Mouse (Mus musculus) T-helper 17 cell (primary cell): ENCODE data around the gene Pacs2.

Experiments used
- in situ Hi-C, 2 experiments: fragments of 300-600 bp; cut with MboI, MseI; formaldehyde crosslinking; loops; 1 replicate in 1 of 2; 2 replicates in 1 of 2; pipeline ENCODE4 v1.15.1; 2025; ENCODE audit warnings: high pct_unique_total_duplicates in 2 of 2

Gene Pacs2

DNA sequence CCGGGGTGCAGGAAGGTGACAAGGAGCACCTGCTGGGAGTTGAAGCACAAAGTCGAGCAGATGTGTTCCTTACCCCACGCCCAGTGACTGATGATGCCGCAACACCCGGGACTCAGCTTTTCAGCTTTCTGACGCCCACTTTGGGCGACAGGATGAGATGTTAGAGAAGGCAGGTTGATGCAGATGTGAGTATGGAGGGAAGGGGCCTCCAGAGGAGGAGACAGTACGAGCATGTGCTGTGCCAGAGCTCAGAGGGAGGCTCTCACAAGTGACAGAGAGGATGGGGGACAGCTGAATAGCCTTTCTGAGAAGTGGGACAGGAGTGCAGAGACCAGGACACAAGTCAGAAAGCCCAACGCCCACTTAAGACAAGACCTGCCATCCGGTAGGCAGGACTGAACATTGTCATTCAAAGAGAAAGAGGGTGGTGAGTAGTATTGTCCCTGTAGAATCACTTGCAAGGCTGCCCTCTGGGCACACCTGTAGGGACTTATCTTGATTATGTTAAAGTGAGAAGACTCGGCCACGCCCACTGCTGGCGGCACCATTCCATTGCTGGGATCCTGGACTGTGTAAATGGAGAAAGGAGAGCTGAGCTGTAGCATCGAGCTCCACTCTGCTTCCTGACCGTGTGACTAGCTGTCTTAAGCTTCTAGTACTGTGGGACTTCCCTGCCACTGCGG is 100.7 kb downstream of the Pacs2 start:
- in situ Hi-C loops, result no loop called here

- in situ Hi-C loops, result no loop called here
Measured at GRCm38 (mm10) chr12:113119516-113120410, 105.5 kb downstream of the Pacs2 start.
